Mouse (Mus musculus): ENCODE data around the gene Hint3. TPM values are rescaled to one million over a fixed set of nuclear protein-coding genes. Genes with fewer than 3 reads are reported as not detected.

Hint3 gene
- polyA plus RNA-seq (2012; fragmentation: generic; extraction: Trizol), result 12.1 TPM

DNA sequence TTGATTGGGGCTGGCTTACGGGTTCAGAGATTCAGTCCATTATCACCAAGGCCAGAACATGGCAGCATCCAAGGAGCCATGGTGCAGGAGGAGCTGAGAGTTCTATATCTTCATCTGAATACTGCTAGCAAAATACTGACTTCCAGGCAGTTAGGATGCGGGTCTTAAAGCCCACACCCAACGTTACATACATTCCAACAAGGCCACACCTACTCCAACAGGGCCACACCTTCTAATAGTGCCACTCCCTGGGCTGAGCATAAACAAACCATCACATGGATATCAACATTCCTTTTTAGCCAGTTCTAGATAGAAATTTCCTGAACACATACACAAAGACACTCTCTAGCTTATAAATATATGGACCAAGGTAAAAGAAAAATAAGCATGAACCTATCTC is at the start of gene Hint3:
Hint3 (minus strand) TSS at position 120 of the 400 bp plus-strand sequence.
- Histone ChIP-seq H3K4me3 (no peak within 1 kb of the TSS), H3K27me3 (ENCODE audit: control insufficient read depth, insufficient read depth, insufficient read length) (no peaks in the 10 kb centered on the region), H3K79me2 (ENCODE audit: control insufficient read depth, insufficient read depth) (no peaks in the 10 kb centered on the region), H3ac (ENCODE audit: control insufficient read depth, insufficient read length) (no peak within 1 kb of the TSS), H3K4me2 (ENCODE audit: low read depth) (no peak within 1 kb of the TSS), H3K36me3 (ENCODE audit: control insufficient read depth, insufficient read depth) (no peaks in the 10 kb centered on the region)
- no peak for TF ChIP-seq POLR2A (IDR thresholded peaks at IDR 0.05; ENCODE audit: insufficient read length, low read depth)
- no peak for TF ChIP-seq CEBPB (IDR thresholded peaks at IDR 0.05; ENCODE audit: insufficient read depth, poor library complexity, severe bottlenecking)
- TF ChIP-seq MYOD1 (IDR thresholded peaks at IDR 0.05; ENCODE audit: control insufficient read depth in 1 of 3, insufficient read length in 2 of 3, low read depth in 2 of 3), result no peak
- TF ChIP-seq TCF12 (IDR thresholded peaks at IDR 0.05; ENCODE audit: insufficient read depth, poor library complexity, severe bottlenecking), result no peak
- no peak for TF ChIP-seq MAX (IDR thresholded peaks at IDR 0.05; ENCODE audit: low read depth)
- no peak for TF ChIP-seq MYOG (IDR thresholded peaks at IDR 0.05; ENCODE audit: control insufficient read depth in 1 of 3, insufficient read depth in 1 of 3, insufficient read length in 2 of 3, low read depth in 2 of 3)
- TF ChIP-seq USF1 (IDR thresholded peaks at IDR 0.05; ENCODE audit: low read depth), result no peak
- no peak for TF ChIP-seq POLR2AphosphoS2 (IDR thresholded peaks at IDR 0.05; ENCODE audit: insufficient read length, low read depth)
- no peak for TF ChIP-seq TCF3 (IDR thresholded peaks at IDR 0.05; ENCODE audit: insufficient read length, low read depth)
- TF ChIP-seq E2F4 (IDR thresholded peaks at IDR 0.05; ENCODE audit: insufficient read depth), result no peak
- no peak for TF ChIP-seq SRF (IDR thresholded peaks at IDR 0.05; ENCODE audit: control insufficient read depth, insufficient read length, low read depth)
- no peak for TF ChIP-seq REST (IDR thresholded peaks at IDR 0.05; ENCODE audit: insufficient read depth, insufficient read length)

DNA sequence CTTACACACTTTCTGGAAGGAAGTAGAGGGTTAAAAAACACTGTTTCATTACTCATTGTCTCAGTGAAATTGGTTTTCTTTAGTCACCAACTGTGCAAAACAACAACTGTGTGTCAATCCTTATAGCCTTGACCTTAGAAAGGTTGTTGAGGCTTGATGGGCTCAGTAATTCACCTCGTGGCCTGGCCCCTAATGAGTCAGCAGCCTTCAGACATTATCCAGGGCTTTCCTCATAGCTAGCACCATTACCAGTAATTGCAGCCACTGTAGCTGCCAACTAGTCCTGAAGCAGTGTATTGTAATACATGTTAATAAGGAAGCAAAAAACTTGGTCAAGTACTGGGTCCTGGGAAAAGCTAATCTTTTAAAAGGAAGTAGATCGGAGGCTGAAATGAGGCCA is 48.6 kb upstream of the Hint3 start:
- Histone ChIP-seq H3K4me3 (no peak overlapping the region), H3ac (ENCODE audit: control insufficient read depth, insufficient read length) (no peak overlapping the region), H3K36me3 (ENCODE audit: control insufficient read depth, insufficient read depth) (no peaks in the 10 kb centered on the region), H3K79me2 (ENCODE audit: control insufficient read depth, insufficient read depth) (no peaks in the 10 kb centered on the region), H3K27me3 (ENCODE audit: control insufficient read depth, insufficient read depth, insufficient read length) (no peaks in the 10 kb centered on the region), H3K4me2 (ENCODE audit: low read depth) (no peak overlapping the region)
- TF ChIP-seq REST (IDR thresholded peaks at IDR 0.05; ENCODE audit: insufficient read depth, insufficient read length) (no peak), E2F4 (IDR thresholded peaks at IDR 0.05; ENCODE audit: insufficient read depth) (no peak), MYOG (IDR thresholded peaks at IDR 0.05; ENCODE audit: control insufficient read depth in 1 of 3, insufficient read depth in 1 of 3, insufficient read length in 2 of 3, low read depth in 2 of 3) (no peak), MAX (IDR thresholded peaks at IDR 0.05; ENCODE audit: low read depth) (no peak), POLR2AphosphoS2 (IDR thresholded peaks at IDR 0.05; ENCODE audit: insufficient read length, low read depth) (no peak), USF1 (IDR thresholded peaks at IDR 0.05; ENCODE audit: low read depth) (no peak), POLR2A (IDR thresholded peaks at IDR 0.05; ENCODE audit: insufficient read length, low read depth) (no peak), MYOD1 (IDR thresholded peaks at IDR 0.05; ENCODE audit: control insufficient read depth in 1 of 3, insufficient read length in 2 of 3, low read depth in 2 of 3) (no peak), TCF12 (IDR thresholded peaks at IDR 0.05; ENCODE audit: insufficient read depth, poor library complexity, severe bottlenecking) (no peak), CEBPB (IDR thresholded peaks at IDR 0.05; ENCODE audit: insufficient read depth, poor library complexity, severe bottlenecking) (no peak), SRF (IDR thresholded peaks at IDR 0.05; ENCODE audit: control insufficient read depth, insufficient read length, low read depth) (no peak), TCF3 (IDR thresholded peaks at IDR 0.05; ENCODE audit: insufficient read length, low read depth) (no peak)

DNA sequence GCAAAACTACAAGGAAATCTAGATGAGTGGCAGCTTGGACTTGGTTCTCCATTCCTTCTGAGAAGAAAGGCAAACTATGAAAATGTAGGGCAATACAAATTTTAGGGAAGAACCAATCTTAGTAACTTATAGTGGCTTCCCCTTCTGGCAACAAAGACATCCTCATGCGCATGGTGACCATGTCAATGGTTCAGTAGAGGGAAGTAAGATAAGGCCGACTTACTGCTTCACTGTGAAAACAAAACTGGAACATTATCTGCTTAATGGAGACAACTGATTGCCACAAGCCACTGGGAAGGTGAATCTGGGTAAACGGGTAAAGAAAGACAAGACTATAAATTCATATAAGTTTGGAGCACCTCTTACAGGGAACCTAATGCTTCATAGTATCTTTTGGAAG is 45.4 kb upstream of the Hint3 start:
- H3ac ChIP-seq (ENCODE audit: control insufficient read depth, insufficient read length), result no peak overlapping the region
- no peaks in the 10 kb centered on the region for H3K79me2 ChIP-seq (ENCODE audit: control insufficient read depth, insufficient read depth)
- TF ChIP-seq POLR2AphosphoS2 (IDR thresholded peaks at IDR 0.05; ENCODE audit: insufficient read length, low read depth) (no peak), MYOG (IDR thresholded peaks at IDR 0.05; ENCODE audit: control insufficient read depth in 1 of 3, insufficient read depth in 1 of 3, insufficient read length in 2 of 3, low read depth in 2 of 3) (no peak), MYOD1 (IDR thresholded peaks at IDR 0.05; ENCODE audit: control insufficient read depth in 1 of 3, insufficient read length in 2 of 3, low read depth in 2 of 3) (no peak), MAX (IDR thresholded peaks at IDR 0.05; ENCODE audit: low read depth) (no peak)
- H3K4me2 ChIP-seq (ENCODE audit: low read depth), result no peak overlapping the region
- no peak overlapping the region for H3K4me3 ChIP-seq
- no peaks in the 10 kb centered on the region for H3K27me3 ChIP-seq (ENCODE audit: control insufficient read depth, insufficient read depth, insufficient read length)
- no peaks in the 10 kb centered on the region for H3K36me3 ChIP-seq (ENCODE audit: control insufficient read depth, insufficient read depth)

DNA sequence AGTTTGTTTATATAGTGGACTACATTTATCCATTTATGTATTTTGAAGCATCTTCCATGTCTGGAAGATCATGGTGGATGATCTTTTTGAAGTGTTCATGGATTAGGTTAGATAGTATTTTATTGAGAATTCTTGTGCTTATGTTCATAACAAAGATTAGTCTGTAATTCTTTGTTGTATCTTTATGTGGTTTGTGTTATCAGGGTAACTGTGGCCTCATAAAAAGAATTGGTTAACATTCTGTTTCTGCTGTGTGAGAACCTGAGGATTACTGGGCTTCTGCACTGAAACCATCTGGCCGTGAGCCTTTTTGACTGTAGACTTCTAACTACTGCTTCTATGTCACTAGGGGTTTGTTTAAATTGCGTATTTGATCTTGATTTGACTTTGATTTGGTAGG is 37.1 kb upstream of the Hint3 start:
- no peaks in the 10 kb centered on the region for H3K27me3 ChIP-seq (ENCODE audit: control insufficient read depth, insufficient read depth, insufficient read length)
- peaks cover 6% of the 10 kb centered on the region for H3K36me3 ChIP-seq (ENCODE audit: control insufficient read depth, insufficient read depth)
- TF ChIP-seq E2F4 (IDR thresholded peaks at IDR 0.05; ENCODE audit: insufficient read depth), result no peak
- TF ChIP-seq REST (IDR thresholded peaks at IDR 0.05; ENCODE audit: insufficient read depth, insufficient read length), result no peak
- no peak for TF ChIP-seq POLR2A (IDR thresholded peaks at IDR 0.05; ENCODE audit: insufficient read length, low read depth)
- no peak for TF ChIP-seq TCF3 (IDR thresholded peaks at IDR 0.05; ENCODE audit: insufficient read length, low read depth)
- no peak for TF ChIP-seq POLR2AphosphoS2 (IDR thresholded peaks at IDR 0.05; ENCODE audit: insufficient read length, low read depth)
- TF ChIP-seq USF1 (IDR thresholded peaks at IDR 0.05; ENCODE audit: low read depth), result no peak
- TF ChIP-seq CEBPB (IDR thresholded peaks at IDR 0.05; ENCODE audit: insufficient read depth, poor library complexity, severe bottlenecking), result no peak
- H3K4me2 ChIP-seq (ENCODE audit: low read depth), result no peak overlapping the region
- H3ac ChIP-seq (ENCODE audit: control insufficient read depth, insufficient read length), result no peak overlapping the region
- H3K4me3 ChIP-seq, result no peak overlapping the region
- H3K79me2 ChIP-seq (ENCODE audit: control insufficient read depth, insufficient read depth), result no peaks in the 10 kb centered on the region

DNA sequence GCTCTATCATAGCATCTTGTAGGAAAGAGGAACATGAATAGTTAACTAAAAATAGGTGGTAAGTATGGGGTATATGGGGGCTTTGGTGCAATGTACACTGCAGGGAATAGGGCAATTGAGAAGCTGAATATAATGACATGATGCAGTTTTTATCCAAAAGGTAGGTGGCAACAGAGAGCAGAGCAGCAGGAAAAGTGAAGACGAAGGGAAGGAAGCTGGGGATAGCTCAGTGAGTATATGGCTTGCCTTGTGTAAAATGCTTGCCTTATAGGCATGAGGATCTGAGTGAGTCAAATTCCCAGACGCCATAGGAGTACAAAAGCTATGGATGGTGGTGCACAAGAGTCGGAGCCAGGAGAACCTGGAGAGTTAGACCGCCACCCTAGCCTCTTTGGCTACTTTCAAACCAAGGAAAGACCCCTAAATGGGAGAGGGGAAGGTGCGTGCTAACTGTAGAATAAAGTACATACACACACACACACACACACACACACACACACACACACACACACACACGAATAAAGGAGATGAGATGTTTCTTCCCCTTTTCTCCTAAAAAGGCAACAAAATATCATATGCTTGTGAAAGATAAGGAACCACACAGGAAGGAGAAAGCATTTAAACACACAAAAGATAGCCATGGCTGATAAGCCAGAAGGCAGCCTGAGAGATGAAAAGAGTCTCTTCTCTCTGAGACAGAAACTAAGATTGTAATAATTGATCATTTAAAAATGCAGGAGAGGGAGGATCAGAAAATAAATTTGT is 31.3 kb upstream of the Hint3 start:
- Histone ChIP-seq H3K79me2 (ENCODE audit: control insufficient read depth, insufficient read depth) (no peaks in the 10 kb centered on the region), H3K27me3 (ENCODE audit: control insufficient read depth, insufficient read depth, insufficient read length) (no peaks in the 10 kb centered on the region), H3K4me3 (no peak overlapping the region), H3K4me2 (ENCODE audit: low read depth) (no peak overlapping the region), H3ac (ENCODE audit: control insufficient read depth, insufficient read length) (no peak overlapping the region), H3K36me3 (ENCODE audit: control insufficient read depth, insufficient read depth) (peaks cover 18% of the 10 kb centered on the region)
- TF ChIP-seq CEBPB (IDR thresholded peaks at IDR 0.05; ENCODE audit: insufficient read depth, poor library complexity, severe bottlenecking) (no peak), POLR2AphosphoS2 (IDR thresholded peaks at IDR 0.05; ENCODE audit: insufficient read length, low read depth) (no peak), SRF (IDR thresholded peaks at IDR 0.05; ENCODE audit: control insufficient read depth, insufficient read length, low read depth) (no peak), TCF3 (IDR thresholded peaks at IDR 0.05; ENCODE audit: insufficient read length, low read depth) (no peak), MAX (IDR thresholded peaks at IDR 0.05; ENCODE audit: low read depth) (no peak), MYOG (IDR thresholded peaks at IDR 0.05; ENCODE audit: control insufficient read depth in 1 of 3, insufficient read depth in 1 of 3, insufficient read length in 2 of 3, low read depth in 2 of 3) (no peak), MYOD1 (IDR thresholded peaks at IDR 0.05; ENCODE audit: control insufficient read depth in 1 of 3, insufficient read length in 2 of 3, low read depth in 2 of 3) (no peak), E2F4 (IDR thresholded peaks at IDR 0.05; ENCODE audit: insufficient read depth) (no peak), REST (IDR thresholded peaks at IDR 0.05; ENCODE audit: insufficient read depth, insufficient read length) (no peak)
